12 mouse cellular contexts compared by ENCODE assay signal in the genomic region with DNA sequence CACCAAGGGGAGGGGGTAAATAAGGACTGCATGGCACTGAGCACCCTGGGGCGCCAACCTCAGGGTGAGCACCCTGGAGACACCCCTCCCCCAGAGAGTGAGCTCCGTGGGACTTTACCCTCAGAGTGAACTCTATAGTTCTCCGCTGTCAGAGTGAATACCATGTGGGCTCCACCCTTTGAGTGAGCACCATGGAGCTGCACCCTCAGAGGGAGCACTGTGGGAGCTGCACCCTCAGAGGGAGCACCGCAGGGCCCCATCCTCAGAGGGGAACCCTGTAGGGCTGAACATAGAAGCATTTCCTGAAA. TPM values are rescaled to one million over a fixed set of nuclear protein-coding genes. Genes with fewer than 3 reads are reported as not detected.
DNase-seq lines count a peak whose midpoint lies in the region; ATAC-seq lines count a peak whose summit lies in the region.
"Had no signal": no experiment of that assay in that cellular context is flagged by ENCODE, and none has a peak within 500 bp of the region (broad histone marks: within the 10 kb centered on the region; RNA-seq: fewer than 3 reads in every experiment).

No protein-coding gene starts in this region.

- no peaks in the 10 kb centered on the region for H3K27me3 ChIP-seq in hindbrain, embryonic 14.5 days (ENCODE audit: control insufficient read depth, insufficient read depth, low read length)
- no peaks in the 10 kb centered on the region for H3K27me3 ChIP-seq in hindbrain, embryonic 11.5 days (ENCODE audit: control insufficient read depth, insufficient read depth, low read length)
- no peaks in the 10 kb centered on the region for H3K27me3 ChIP-seq in lung, embryonic 15.5 days
- no peaks in the 10 kb centered on the region for H3K27me3 ChIP-seq in intestine, embryonic 16.5 days (replicated peaks; ENCODE audit: control insufficient read depth, insufficient read depth, low read length)
- H3K27me3 ChIP-seq: embryonic facial prominence, embryonic 15.5 days; heart, embryonic 13.5 days; limb, embryonic 15.5 days; liver, embryonic 15.5 days had no signal

- DNase-seq in hindbrain, embryonic 14.5 days (ENCODE audit: low spot score): no peak
- DNase-seq in hindbrain, embryonic 11.5 days (ENCODE audit: low spot score): no peak
- no peak for DNase-seq in lung, postnatal 10 days
- DNase-seq in kidney, postnatal 25 days: peak; percentile 50 to 82
- no peak for DNase-seq in testis, postnatal 10 days (ENCODE audit: low spot score)

- no peak overlapping the region for H3K9ac ChIP-seq in hindbrain, embryonic 14.5 days
- no peak overlapping the region for H3K9ac ChIP-seq in hindbrain, embryonic 11.5 days (ENCODE audit: low read depth, low read length)
- no peak overlapping the region for H3K9ac ChIP-seq in lung, embryonic 15.5 days
- peak overlapping the region; percentile 11; the same call in 1 of the 2 replicates for H3K9ac ChIP-seq in intestine, embryonic 16.5 days (ENCODE audit: low read depth, low read length)
- H3K9ac ChIP-seq: embryonic facial prominence, embryonic 15.5 days; heart, embryonic 13.5 days; limb, embryonic 15.5 days; liver, embryonic 15.5 days had no signal

- no peak overlapping the region for H3K4me3 ChIP-seq in hindbrain, embryonic 14.5 days (replicated peaks; ENCODE audit: low read length)
- H3K4me3 ChIP-seq in hindbrain, embryonic 11.5 days (ENCODE audit: low read depth, low read length): no peak overlapping the region
- no peak overlapping the region for H3K4me3 ChIP-seq in lung, embryonic 15.5 days
- 0 out of 2 replicates have a peak overlapping the region, but pooled peaks have one; percentile 5 for H3K4me3 ChIP-seq in intestine, embryonic 16.5 days (ENCODE audit: low read length)
- H3K4me3 ChIP-seq: embryonic facial prominence, embryonic 15.5 days; heart, embryonic 13.5 days; limb, embryonic 15.5 days; liver, embryonic 15.5 days had no signal

- H3K4me2 ChIP-seq in hindbrain, embryonic 14.5 days (replicated peaks): no peak overlapping the region
- H3K4me2 ChIP-seq in hindbrain, embryonic 11.5 days (replicated peaks; ENCODE audit: low read depth, low read length): no peak overlapping the region
- no peak overlapping the region for H3K4me2 ChIP-seq in lung, embryonic 15.5 days
- H3K4me2 ChIP-seq in intestine, embryonic 16.5 days (ENCODE audit: low read depth, low read length): peak overlapping the region; percentile 28; the same call in 1 of the 2 replicates
- H3K4me2 ChIP-seq: embryonic facial prominence, embryonic 15.5 days; heart, embryonic 13.5 days; limb, embryonic 15.5 days; liver, embryonic 15.5 days had no signal

- no peaks in the 10 kb centered on the region for H3K36me3 ChIP-seq in hindbrain, embryonic 14.5 days (replicated peaks; ENCODE audit: control insufficient read depth, insufficient read depth)
- no peaks in the 10 kb centered on the region for H3K36me3 ChIP-seq in hindbrain, embryonic 11.5 days (ENCODE audit: control insufficient read depth, insufficient read depth, low read length)
- H3K36me3 ChIP-seq in lung, embryonic 15.5 days: no peaks in the 10 kb centered on the region
- no peaks in the 10 kb centered on the region for H3K36me3 ChIP-seq in intestine, embryonic 16.5 days (ENCODE audit: control insufficient read depth, insufficient read depth, low read length)
- H3K36me3 ChIP-seq: embryonic facial prominence, embryonic 15.5 days; heart, embryonic 13.5 days; limb, embryonic 15.5 days; liver, embryonic 15.5 days had no signal

- WGBS in hindbrain, embryonic 14.5 days: 90% methylated on average over 4 of the region's 4 CpGs
- WGBS in hindbrain, embryonic 11.5 days: 85% methylated on average over 4 of the region's 4 CpGs
- WGBS in lung, embryonic 15.5 days: 66% methylated on average over 4 of the region's 4 CpGs
- 60% methylated on average over 4 of the region's 4 CpGs for WGBS in intestine, embryonic 16.5 days

- no peak overlapping the region for H3K27ac ChIP-seq in hindbrain, embryonic 14.5 days
- H3K27ac ChIP-seq in hindbrain, embryonic 11.5 days (ENCODE audit: low read depth, low read length): no peak overlapping the region
- H3K27ac ChIP-seq in lung, embryonic 15.5 days: no peak overlapping the region
- H3K27ac ChIP-seq in intestine, embryonic 16.5 days (ENCODE audit: low read length): peak overlapping the region; percentile 64
- H3K27ac ChIP-seq: embryonic facial prominence, embryonic 15.5 days; heart, embryonic 13.5 days; limb, embryonic 15.5 days; liver, embryonic 15.5 days had no signal

- no peaks in the 10 kb centered on the region for H3K9me3 ChIP-seq in hindbrain, embryonic 14.5 days (ENCODE audit: control insufficient read depth, low read length)
- H3K9me3 ChIP-seq in hindbrain, embryonic 11.5 days (ENCODE audit: control insufficient read depth, low read length): no peaks in the 10 kb centered on the region
- H3K9me3 ChIP-seq in lung, embryonic 15.5 days: no peaks in the 10 kb centered on the region
- H3K9me3 ChIP-seq in intestine, embryonic 16.5 days (ENCODE audit: control insufficient read depth, low read length): no peaks in the 10 kb centered on the region
- H3K9me3 ChIP-seq: embryonic facial prominence, embryonic 15.5 days; heart, embryonic 13.5 days; limb, embryonic 15.5 days; liver, embryonic 15.5 days had no signal

- 0 out of 2 replicates have a peak, but pooled peaks have one; percentile 22 for ATAC-seq in hindbrain, embryonic 14.5 days (ENCODE audit: low FRiP score)
- no peak for ATAC-seq in hindbrain, embryonic 11.5 days (ENCODE audit: low FRiP score)
- ATAC-seq in lung, embryonic 15.5 days (ENCODE audit: borderline replicate concordance, extremely low read depth, low FRiP score, low TSS enrichment): peak; percentile 46; the same call in 1 of the 2 replicates
- ATAC-seq in intestine, embryonic 16.5 days: peak; percentile 35
- ATAC-seq: midbrain, embryonic 16.5 days had no signal

- H3K4me1 ChIP-seq in hindbrain, embryonic 14.5 days (replicated peaks; ENCODE audit: control insufficient read depth, insufficient read depth, low read length): no peaks in the 10 kb centered on the region
- no peaks in the 10 kb centered on the region for H3K4me1 ChIP-seq in hindbrain, embryonic 11.5 days (replicated peaks; ENCODE audit: control insufficient read depth, insufficient read depth, low read length)
- peaks cover 13% of the 10 kb centered on the region; the same call in 1 of the 2 replicates for H3K4me1 ChIP-seq in lung, embryonic 15.5 days
- H3K4me1 ChIP-seq in intestine, embryonic 16.5 days (ENCODE audit: control insufficient read depth, insufficient read depth, low read length): peaks cover 27% of the 10 kb centered on the region

RNA-seq across cellular contexts. Expression of a gene that starts 2.8 kb away (rescaled TPM):
- polyA plus RNA-seq in hindbrain, embryonic 14.5 days (2014; fragmentation: Nextera tagmentation; extraction: Ambion mirVana): 26.2 and 27.1 TPM in 2 replicates
- polyA plus RNA-seq in hindbrain, embryonic 11.5 days (2014; fragmentation: Nextera tagmentation; extraction: Ambion mirVana): 12.1 and 13.9 TPM in 2 replicates
- 22.1 and 23.7 TPM in 2 replicates for polyA plus RNA-seq in lung, embryonic 15.5 days (2015; fragmentation: Nextera tagmentation; extraction: Ambion mirVana)
- polyA plus RNA-seq in intestine, embryonic 16.5 days (2015; fragmentation: Nextera tagmentation; extraction: Ambion mirVana): 69.1 and 81.3 TPM in 2 replicates

RNA-seq across cellular contexts. Expression of a gene that starts 47.6 kb away (rescaled TPM):
- 0.87 and 1.0 TPM in 2 replicates for polyA plus RNA-seq in hindbrain, embryonic 14.5 days (2014; fragmentation: Nextera tagmentation; extraction: Ambion mirVana)
- 2.3 and 2.9 TPM in 2 replicates for polyA plus RNA-seq in hindbrain, embryonic 11.5 days (2014; fragmentation: Nextera tagmentation; extraction: Ambion mirVana)
- 21.1 and 25.5 TPM in 2 replicates for polyA plus RNA-seq in lung, embryonic 15.5 days (2015; fragmentation: Nextera tagmentation; extraction: Ambion mirVana)
- polyA plus RNA-seq in intestine, embryonic 16.5 days (2015; fragmentation: Nextera tagmentation; extraction: Ambion mirVana): 14.3 and 16.3 TPM in 2 replicates

Comparison
In these comparisons a context has a peak if more than half of its experiments do, and no peak if none do; other contexts are left out.
1. DNase-seq: peak in kidney, postnatal 25 days (2 of 2); none in hindbrain, embryonic 14.5 days (single experiment), hindbrain, embryonic 11.5 days (single experiment), lung, postnatal 10 days (single experiment) and testis, postnatal 10 days (single experiment).